Mouse (Mus musculus) limb, embryonic 14.5 days (tissue): Measurements from ENCODE around the gene Il34. TPM values are rescaled to one million over a fixed set of nuclear protein-coding genes. Genes with fewer than 3 reads are reported as not detected.

ENCODE experiments used
- ATAC-seq: fragments of 200-750 bp; cut with Nextera tagmentation; 2 replicates; pipeline ENCODE4 v1.8.0; 2017; ENCODE audit warnings: low read depth, moderate number of reproducible peaks, moderate TSS enrichment; ENCODE audit not compliant: low FRiP score
- DNase-seq: peaks from one replicate; pipeline ENCODE4 v3.0.0-alpha.2; 2015; ENCODE audit warnings: low spot score
- H3K27ac ChIP-seq: fragments of 300-500 bp; sonication (generic); replicated peaks from 2 replicates; pipeline ENCODE4 v1.5.1; 2014; ENCODE audit warnings: low read depth, mild to moderate bottlenecking, low read length, moderate library complexity, mixed read lengths
- H3K27me3 ChIP-seq: fragments of 300-500 bp; sonication (generic); 2 replicates; pipeline ENCODE4 v1.6.1; 2014; ENCODE audit warnings: low read length, mixed read lengths; ENCODE audit not compliant: control insufficient read depth, insufficient read depth
- H3K36me3 ChIP-seq: fragments of 300-500 bp; sonication (generic); 2 replicates; pipeline ENCODE4 v1.6.1; 2014; ENCODE audit warnings: mild to moderate bottlenecking, low read length, moderate library complexity, mixed read lengths; ENCODE audit not compliant: control insufficient read depth, insufficient read depth
- H3K4me1 ChIP-seq: fragments of 300-500 bp; sonication (generic); 2 replicates; pipeline ENCODE4 v1.6.1; 2014; ENCODE audit warnings: antibody characterized with exemption, low read length, mixed read lengths; ENCODE audit not compliant: control insufficient read depth, insufficient read depth
- H3K4me2 ChIP-seq: fragments of 300-500 bp; sonication (generic); replicated peaks from 2 replicates; pipeline ENCODE4 v1.6.1; 2014; ENCODE audit warnings: low read depth, mild to moderate bottlenecking, low read length, moderate library complexity; ENCODE audit not compliant: severe bottlenecking
- H3K4me3 ChIP-seq: fragments of 300-500 bp; sonication (generic); replicated peaks from 2 replicates; pipeline ENCODE4 v1.5.1; 2014; ENCODE audit warnings: low read length
- H3K9ac ChIP-seq: fragments of 300-500 bp; sonication (generic); 2 replicates; pipeline ENCODE4 v1.6.1; 2014; ENCODE audit warnings: mild to moderate bottlenecking, low read depth, low read length, moderate library complexity; ENCODE audit not compliant: severe bottlenecking
- H3K9me3 ChIP-seq: fragments of 300-500 bp; sonication (generic); 2 replicates; pipeline ENCODE4 v1.6.1; 2016; ENCODE audit warnings: low read length; ENCODE audit not compliant: control insufficient read depth
- POLR2A ChIP-seq: fragments of 200-500 bp; IDR thresholded peaks from 2 replicates; pipeline ENCODE4 v1.8.0; 2012; ENCODE audit warnings: inconsistent platforms, mild to moderate bottlenecking, moderate library complexity, borderline replicate concordance; ENCODE audit not compliant: insufficient read depth, insufficient read length; ENCODE audit errors: extremely low read depth
- WGBS: fragments of 180-500 bp; shearing (Covaris S2); extraction: QIAGEN DNeasy Blood & Tissue Kit; methylation state at CpG from one replicate; pipeline ENCODE4 v1.1.7; 2014; 5-methylcytosine and 5-hydroxymethylcytosine counted together
- polyA plus RNA-seq, 2 experiments: library from polyadenylated mRNA; depleted of rRNA in 1 of 2; stranded (reverse) in 1 of 2; unstranded in 1 of 2; fragments of >200 nt; fragmentation: Nextera tagmentation in 1 of 2; extraction: Ambion mirVana in 1 of 2; gene quantifications; 2 replicates each; pipeline versions ENCODE4 v1.2.1 to v1.2.3; 2012 to 2014

The Il34 gene
- polyA plus RNA-seq, 2 experiments = 0.95 to 1.6 TPM

DNA sequence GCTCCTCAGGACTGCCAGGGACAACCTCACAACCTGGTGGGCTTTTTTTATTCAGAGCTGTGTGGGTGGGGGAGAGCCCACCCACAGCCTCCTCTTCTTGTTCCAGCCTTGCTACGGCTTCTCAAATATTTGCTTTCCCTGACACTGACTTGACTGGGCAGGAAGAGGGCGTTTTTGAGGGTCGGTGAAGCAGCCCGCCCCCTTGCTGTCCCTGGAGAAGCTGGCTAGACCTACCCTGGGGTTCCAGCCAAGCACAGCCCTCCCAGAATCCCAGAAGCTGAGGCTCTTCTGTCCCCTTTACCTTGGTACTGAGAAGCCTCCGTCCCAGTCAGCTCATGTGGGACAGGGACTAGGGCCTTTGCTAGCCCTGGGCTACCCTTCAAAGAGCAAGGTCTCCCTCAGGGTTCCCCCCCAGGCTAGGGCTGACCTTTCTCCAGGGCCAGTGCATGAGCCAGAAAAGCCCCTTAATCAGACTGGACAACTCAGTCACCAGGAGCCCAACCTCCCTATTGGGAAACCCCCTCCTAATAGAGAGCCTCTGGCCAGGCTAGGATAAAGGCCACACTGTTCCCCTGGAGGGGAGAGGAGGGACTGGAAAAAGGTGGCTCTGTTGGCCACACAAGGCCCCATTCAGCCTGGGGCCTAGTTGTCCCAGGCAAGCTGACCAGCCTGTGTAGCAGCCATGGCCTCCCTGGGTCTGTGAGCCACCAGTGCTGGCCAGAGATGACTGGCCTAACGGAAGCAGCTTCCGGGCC, 80.5 kb downstream of the Il34 start:
- H3K9me3 ChIP-seq = no peaks in the 10 kb centered on the region
- 35% methylated on average over 7 of the region's 7 CpGs for WGBS
- H3K4me3 ChIP-seq = no peak overlapping the region
- peak overlapping the region; percentile 18; the same call in 1 of the 2 replicates for H3K4me2 ChIP-seq
- no peak overlapping the region for H3K9ac ChIP-seq
- TF ChIP-seq POLR2A = no peak
- peaks cover 35% of the 10 kb centered on the region for H3K4me1 ChIP-seq
- DNase-seq (no peak), ATAC-seq (no peak)
- H3K36me3 ChIP-seq = peaks cover 44% of the 10 kb centered on the region
- no peaks in the 10 kb centered on the region for H3K27me3 ChIP-seq
- H3K27ac ChIP-seq = peak overlapping the region; percentile 78

GRCm38 (mm10) chr8:110724493-110724892, 81.2 kb downstream of the Il34 start:
- ATAC-seq = no peak
- peaks cover 36% of the 10 kb centered on the region for H3K36me3 ChIP-seq
- H3K27me3 ChIP-seq = no peaks in the 10 kb centered on the region
- H3K4me2 ChIP-seq = peak overlapping the region; percentile 18; the same call in 1 of the 2 replicates
- peaks cover 42% of the 10 kb centered on the region for H3K4me1 ChIP-seq
- no peak for TF ChIP-seq POLR2A
- no peak for DNase-seq
- H3K27ac ChIP-seq = peak overlapping the region; percentile 78; the same call in 1 of the 2 replicates
- no peak overlapping the region for H3K4me3 ChIP-seq
- WGBS = 67% methylated on average over 3 of the region's 3 CpGs
- no peaks in the 10 kb centered on the region for H3K9me3 ChIP-seq
- no peak overlapping the region for H3K9ac ChIP-seq

DNA sequence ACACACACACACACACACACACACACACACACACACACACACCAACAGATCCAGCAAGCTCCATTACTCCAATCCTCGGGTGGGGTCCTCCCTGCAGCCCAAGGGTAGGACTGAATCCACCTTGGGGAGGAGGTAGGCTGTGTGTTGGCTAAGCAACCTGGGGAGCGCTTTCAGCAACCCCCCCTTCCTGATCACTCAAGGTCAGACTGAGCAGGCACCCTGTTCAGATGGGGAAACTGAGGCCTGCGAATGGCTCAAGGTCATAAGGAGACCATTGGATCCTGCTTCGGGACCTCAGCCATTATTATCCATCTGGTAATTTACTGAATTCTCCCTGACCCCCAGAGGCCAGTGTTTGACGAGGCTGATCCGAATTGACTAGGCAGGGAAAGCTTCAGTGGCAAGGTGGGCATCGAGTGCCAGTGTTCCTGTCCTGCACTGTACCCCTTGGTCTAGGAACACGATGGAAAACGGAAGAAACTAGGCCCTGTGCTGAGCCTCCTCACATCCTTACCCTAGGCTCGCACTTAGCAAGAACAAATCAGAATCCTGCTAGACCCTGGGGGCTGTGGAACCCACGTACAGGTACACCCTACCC, 83.2 kb downstream of the Il34 start:
- H3K4me1 ChIP-seq = peaks cover 62% of the 10 kb centered on the region
- no peaks in the 10 kb centered on the region for H3K27me3 ChIP-seq

GRCm38 (mm10) chr8:110721606-110722413, 83.9 kb downstream of the Il34 start:
- TF ChIP-seq POLR2A = no peak
- H3K4me2 ChIP-seq = peak overlapping the region; percentile 90

More for the DNA sequence above, 83.2 kb downstream of the Il34 start:
- Histone ChIP-seq H3K4me2 (peak overlapping the region; percentile 90), H3K9ac (peak overlapping the region; percentile 84), H3K9me3 (no peaks in the 10 kb centered on the region), H3K4me3 (peak overlapping the region; percentile 64), H3K36me3 (peaks cover 16% of the 10 kb centered on the region), H3K27ac (peak overlapping the region; percentile 33; the same call in 1 of the 2 replicates)
- DNase-seq (no peak), ATAC-seq (no peak)
- WGBS = 31% methylated on average over 11 of the region's 11 CpGs
- no peak for TF ChIP-seq POLR2A

More at GRCm38 (mm10) chr8:110721606-110722413, 83.9 kb downstream of the Il34 start:
- peaks cover 9% of the 10 kb centered on the region for H3K36me3 ChIP-seq
- peak overlapping the region; percentile 91 for H3K27ac ChIP-seq
- H3K4me1 ChIP-seq = peaks cover 69% of the 10 kb centered on the region
- ATAC-seq (peak; percentile 50; the same call in 1 of the 2 replicates), DNase-seq (no peak)
- H3K9me3 ChIP-seq = no peaks in the 10 kb centered on the region
- under 1% methylated on average over 28 of the region's 59 CpGs for WGBS
- no peaks in the 10 kb centered on the region for H3K27me3 ChIP-seq
- peak overlapping the region; percentile 64 for H3K4me3 ChIP-seq
- H3K9ac ChIP-seq = peak overlapping the region; percentile 84
